Mouse (Mus musculus) MEL (cell line): ENCODE measurements around the gene D430041D05Rik. TPM values are rescaled to one million over a fixed set of nuclear protein-coding genes. Genes with fewer than 3 reads are reported as not detected.

Experiments
- DNase-seq: peaks from one replicate; pipeline ENCODE4 v3.0.0; 2011; ENCODE audit warnings: low read depth, low spot score
- H3K27ac ChIP-seq: 2 replicates; pipeline ENCODE4 v1.5.1; 2012; ENCODE audit warnings: low read depth, mild to moderate bottlenecking, control low read depth, low read length, moderate library complexity; ENCODE audit not compliant: control insufficient read depth
- H3K27me3 ChIP-seq, 2 experiments: fragments of 150-350 bp in 1 of 2; sonication (generic) in 1 of 2; 2 replicates each; pipeline ENCODE4 v1.6.1; 2012; ENCODE audit warnings: low read length in 2 of 2, mild to moderate bottlenecking in 2 of 2, improper control_type of control experiment in 1 of 2, moderate library complexity in 1 of 2; ENCODE audit not compliant: insufficient read depth in 2 of 2, control insufficient read depth in 1 of 2
- H3K36me3 ChIP-seq, 2 experiments: 2 replicates each; pipeline ENCODE4 v1.6.1; 2012 to 2014; ENCODE audit warnings: low read length in 2 of 2, improper control_type of control experiment in 1 of 2, inconsistent platforms in 1 of 2, mild to moderate bottlenecking in 1 of 2; ENCODE audit not compliant: insufficient read depth in 2 of 2, control insufficient read depth in 1 of 2
- H3K4me1 ChIP-seq, 2 experiments: fragments of 150-350 bp in 1 of 2; sonication (generic) in 1 of 2; 2 replicates each; pipeline ENCODE4 v1.6.1; 2012; ENCODE audit warnings: low read length in 2 of 2, improper control_type of control experiment in 1 of 2, mild to moderate bottlenecking in 1 of 2; ENCODE audit not compliant: insufficient read depth in 2 of 2, control insufficient read depth in 1 of 2
- H3K4me3 ChIP-seq, 2 experiments: fragments of 150-350 bp in 1 of 2; sonication (generic) in 1 of 2; 2 replicates each; pipeline ENCODE4 v1.5.1; 2012; ENCODE audit warnings: low read depth in 2 of 2, low read length in 2 of 2, mild to moderate bottlenecking in 2 of 2, moderate library complexity in 2 of 2, control low read depth in 1 of 2, improper control_type of control experiment in 1 of 2; ENCODE audit not compliant: control insufficient read depth in 1 of 2, insufficient read depth in 1 of 2
- H3K79me2 ChIP-seq: 2 replicates; pipeline ENCODE4 v1.6.1; 2012; ENCODE audit warnings: mild to moderate bottlenecking, low read length, moderate library complexity; ENCODE audit not compliant: control insufficient read depth, poor library complexity, insufficient read depth
- H3K9ac ChIP-seq: 2 replicates; pipeline ENCODE4 v1.6.1; 2012; ENCODE audit warnings: low read depth, mild to moderate bottlenecking, control low read depth, low read length, moderate library complexity; ENCODE audit not compliant: control insufficient read depth, poor library complexity, severe bottlenecking
- H3K9me3 ChIP-seq: fragments of 150-350 bp; sonication (generic); replicated peaks from 2 replicates; pipeline ENCODE4 v1.6.1; 2012; ENCODE audit warnings: mild to moderate bottlenecking, low read length, improper control_type of control experiment, moderate library complexity; ENCODE audit not compliant: insufficient read depth
- BHLHE40 ChIP-seq: IDR thresholded peaks from 2 replicates; pipeline ENCODE4 v1.6.1; 2012; ENCODE audit warnings: low read depth, mild to moderate bottlenecking, inconsistent platforms, low read length, improper control_type of control experiment, borderline replicate concordance
- CHD1 ChIP-seq: IDR thresholded peaks from 2 replicates; pipeline ENCODE4 v1.6.1; 2012; ENCODE audit warnings: low read depth, mild to moderate bottlenecking, inconsistent platforms, low read length, improper control_type of control experiment
- EP300 ChIP-seq, 2 experiments: IDR thresholded peaks; 2 replicates each; pipeline ENCODE4 v1.6.1; 2011; ENCODE audit warnings: improper control_type of control experiment in 2 of 2, low read length in 2 of 2, low read depth in 1 of 2, mild to moderate bottlenecking in 1 of 2
- ETS1 ChIP-seq: IDR thresholded peaks from 2 replicates; pipeline ENCODE4 v1.6.1; 2012; ENCODE audit warnings: low read depth, mild to moderate bottlenecking, inconsistent platforms, low read length, improper control_type of control experiment, moderate library complexity
- GATA1 ChIP-seq: IDR thresholded peaks from 2 replicates; pipeline ENCODE4 v1.6.1; 2011; ENCODE audit warnings: low read depth, low read length, improper control_type of control experiment
- HCFC1 ChIP-seq: IDR thresholded peaks from 2 replicates; pipeline ENCODE4 v1.6.1; 2012; ENCODE audit warnings: low read depth, mild to moderate bottlenecking, inconsistent platforms, low read length, improper control_type of control experiment, moderate library complexity
- JUND ChIP-seq: IDR thresholded peaks from 2 replicates; pipeline ENCODE4 v1.6.1; 2011; ENCODE audit warnings: low read depth, mild to moderate bottlenecking, improper control_type of control experiment, low read length
- MAFK ChIP-seq: IDR thresholded peaks from 2 replicates; pipeline ENCODE4 v1.6.1; 2011; ENCODE audit warnings: low read depth, mild to moderate bottlenecking, low read length, improper control_type of control experiment, borderline replicate concordance
- MYB ChIP-seq: IDR thresholded peaks from 2 replicates; pipeline ENCODE4 v1.6.1; 2011; ENCODE audit warnings: mild to moderate bottlenecking, low read depth, low read length, improper control_type of control experiment
- NELFE ChIP-seq: IDR thresholded peaks from 2 replicates; pipeline ENCODE4 v1.6.1; 2011; ENCODE audit warnings: low read depth, low read length, improper control_type of control experiment
- POLR2A ChIP-seq, 2 experiments: IDR thresholded peaks; 2 replicates each; pipeline ENCODE4 v1.6.1; 2011 to 2012; ENCODE audit warnings: low read length in 2 of 2, mild to moderate bottlenecking in 2 of 2, control low read depth in 1 of 2, improper control_type of control experiment in 1 of 2, low read depth in 1 of 2, moderate library complexity in 1 of 2; ENCODE audit not compliant: control insufficient read depth in 1 of 2, insufficient read depth in 1 of 2, poor library complexity in 1 of 2
- POLR2AphosphoS5 ChIP-seq: IDR thresholded peaks from 2 replicates; pipeline ENCODE4 v1.6.1; 2012; ENCODE audit warnings: low read depth, borderline replicate concordance, mild to moderate bottlenecking, inconsistent platforms, low read length, moderate library complexity, mixed read lengths
- RAD21 ChIP-seq: IDR thresholded peaks from 2 replicates; pipeline ENCODE4 v1.6.1; 2011; ENCODE audit warnings: mild to moderate bottlenecking, low read depth, low read length, improper control_type of control experiment
- RCOR1 ChIP-seq: IDR thresholded peaks from 2 replicates; pipeline ENCODE4 v1.6.1; 2012; ENCODE audit warnings: low read depth, mild to moderate bottlenecking, inconsistent platforms, low read length, improper control_type of control experiment
- SIN3A ChIP-seq: IDR thresholded peaks from 2 replicates; pipeline ENCODE4 v1.6.1; 2012; ENCODE audit warnings: low read length, improper control_type of control experiment, inconsistent platforms
- TAL1 ChIP-seq: IDR thresholded peaks from 2 replicates; pipeline ENCODE4 v1.6.1; 2012; ENCODE audit warnings: mild to moderate bottlenecking, inconsistent platforms, low read length, moderate library complexity, mixed read lengths
- TBP ChIP-seq: IDR thresholded peaks from 2 replicates; pipeline ENCODE4 v1.8.0; 2011; ENCODE audit warnings: low read depth, low read length, improper control_type of control experiment
- UBTF ChIP-seq: IDR thresholded peaks from 2 replicates; pipeline ENCODE4 v1.6.1; 2012; ENCODE audit warnings: low read depth, mild to moderate bottlenecking, inconsistent platforms, low read length, improper control_type of control experiment, moderate library complexity, borderline replicate concordance; ENCODE audit not compliant: insufficient read depth
- USF1 ChIP-seq: IDR thresholded peaks from 2 replicates; pipeline ENCODE4 v1.6.1; 2014; ENCODE audit warnings: low read depth, mild to moderate bottlenecking, inconsistent platforms, low read length, improper control_type of control experiment, moderate library complexity
- USF2 ChIP-seq, 2 experiments: IDR thresholded peaks; 2 replicates each; pipeline ENCODE4 v1.6.1; 2011 to 2012; ENCODE audit warnings: improper control_type of control experiment in 2 of 2, low read length in 2 of 2, borderline replicate concordance in 1 of 2, inconsistent platforms in 1 of 2, low read depth in 1 of 2, mild to moderate bottlenecking in 1 of 2; ENCODE audit not compliant: insufficient read depth in 1 of 2
- ZMIZ1 ChIP-seq: IDR thresholded peaks from 2 replicates; pipeline ENCODE4 v1.6.1; 2012; ENCODE audit warnings: low read depth, mild to moderate bottlenecking, inconsistent platforms, low read length, improper control_type of control experiment, moderate library complexity
- ZNF384 ChIP-seq: IDR thresholded peaks from 2 replicates; pipeline ENCODE4 v1.6.1; 2012; ENCODE audit warnings: low read depth, mild to moderate bottlenecking, inconsistent platforms, low read length, improper control_type of control experiment
- polyA plus RNA-seq, 2 experiments: library from polyadenylated mRNA; stranded (reverse) in 1 of 2; unstranded in 1 of 2; fragments of >175 nt in 1 of 2; fragments of >200 nt in 1 of 2; gene quantifications; 2 replicates each; pipeline versions ENCODE4 v1.2.1 to v1.2.4; 2012; ENCODE audit warnings: low replicate concordance in 2 of 2, low read depth in 1 of 2; ENCODE audit not compliant: insufficient read length in 2 of 2, insufficient read depth in 1 of 2, missing spikeins in 1 of 2
- total RNA-seq: library from RNA; depleted of rRNA; stranded (reverse); fragments of 300-350 nt; gene quantifications from 2 replicates; pipeline ENCODE4 v1.2.3, GENCODE M21; 2012

Gene D430041D05Rik
- total and polyA plus RNA-seq, 3 experiments = 0.46 to 1.1 TPM; not detected in 1

GRCm38 (mm10) chr2:104184296-104184695, 226.5 kb downstream of the D430041D05Rik start (continued):
- no peak for TF ChIP-seq ZMIZ1
- TF ChIP-seq TAL1 = peak; percentile 89
- peak; percentile 21; the same call in 1 of the 2 replicates for TF ChIP-seq RCOR1
- no peak for TF ChIP-seq ZNF384
- TF ChIP-seq MAFK = no peak; the same call in 1 of the 2 replicates
- TF ChIP-seq HCFC1 = 0 out of 2 replicates have a peak, but pooled peaks have one; percentile 17
- TF ChIP-seq TBP = peak; percentile 74; the same call in 1 of the 2 replicates
- TF ChIP-seq POLR2AphosphoS5 = no peak
- TF ChIP-seq USF2 (IDR thresholded peaks at IDR 0.05; ENCODE audit: borderline replicate concordance in 1 of 2, insufficient read depth in 1 of 2, low read depth in 1 of 2, low read length in 2 of 2) = no peak
- no peak for TF ChIP-seq JUND

GRCm38 (mm10) chr2:104183246-104183845, 227.5 kb downstream of the D430041D05Rik start:
- peak; percentile 69 for DNase-seq
- Histone ChIP-seq H3K9ac (peak overlapping the region; percentile 43), H3K27me3 (no peaks in the 10 kb centered on the region), H3K4me3 (no peak overlapping the region; a peak in 1 of 4 replicates), H3K9me3 (no peaks in the 10 kb centered on the region), H3K27ac (peak overlapping the region; percentile 97), H3K36me3 (peaks cover 0 to 45% of the 10 kb centered on the region in 2 experiments; a peak in 2 of 4 replicates), H3K79me2 (no peaks in the 10 kb centered on the region; the same call in 1 of the 2 replicates), H3K4me1 (peaks cover 30 to 57% of the 10 kb centered on the region in 2 experiments)
- TF ChIP-seq HCFC1 = no peak
- no peak for TF ChIP-seq RAD21
- no peak for TF ChIP-seq BHLHE40
- TF ChIP-seq CHD1 = no peak
- TF ChIP-seq GATA1 = 0 out of 2 replicates have a peak, but pooled peaks have one; percentile 12
- TF ChIP-seq NELFE = no peak
- TF ChIP-seq ZNF384 = peak; percentile 71; the same call in 1 of the 2 replicates
- 0 out of 2 replicates have a peak, but pooled peaks have one; percentile 22 for TF ChIP-seq SIN3A
- TF ChIP-seq ETS1 = peak; percentile 69; the same call in 1 of the 2 replicates
- TF ChIP-seq UBTF = no peak
- no peak for TF ChIP-seq POLR2A (IDR thresholded peaks at IDR 0.05; ENCODE audit: control insufficient read depth in 1 of 2, insufficient read depth in 1 of 2, low read depth in 1 of 2, low read length in 2 of 2, poor library complexity in 1 of 2)
- TF ChIP-seq MAFK = peak; percentile 13; the same call in 1 of the 2 replicates
- TF ChIP-seq USF1 = no peak
- TF ChIP-seq MYB = no peak
- TF ChIP-seq EP300 (IDR thresholded peaks at IDR 0.05; ENCODE audit: low read depth in 1 of 2, low read length in 2 of 2) = peak in 1 of 2 experiments; percentile 27; a peak in 1 of 4 replicates
- TF ChIP-seq ZMIZ1 = no peak
